Mouse (Mus musculus) stomach, embryonic 16.5 days (tissue): ENCODE measurements around the gene Fxyd6. TPM values are rescaled to one million over a fixed set of nuclear protein-coding genes. Genes with fewer than 3 reads are reported as not detected.
A peak's percentile ranks its signal among the peaks of the same experiment; 100 is the strongest.

Experiments used
- ATAC-seq: fragments of 200-750 bp; cut with Nextera tagmentation; 2 replicates; pipeline ENCODE4 v1.8.0; 2017; ENCODE audit warnings: moderate number of reproducible peaks, moderate TSS enrichment; ENCODE audit not compliant: insufficient read depth, low FRiP score
- H3K27ac ChIP-seq: fragments of 300-500 bp; sonication (generic); 2 replicates; pipeline ENCODE4 v1.5.1; 2014; ENCODE audit warnings: low read length
- H3K27me3 ChIP-seq: fragments of 300-500 bp; sonication (generic); 2 replicates; pipeline ENCODE4 v1.6.1; 2014; ENCODE audit warnings: low read length, control low read depth, mixed read lengths; ENCODE audit not compliant: control insufficient read depth, insufficient read depth
- H3K36me3 ChIP-seq: fragments of 300-500 bp; sonication (generic); 2 replicates; pipeline ENCODE4 v1.6.1; 2014; ENCODE audit warnings: low read length; ENCODE audit not compliant: control insufficient read depth, insufficient read depth
- H3K4me1 ChIP-seq: fragments of 300-500 bp; sonication (generic); 2 replicates; pipeline ENCODE4 v1.6.1; 2014; ENCODE audit warnings: low read length, control low read depth, mixed read lengths; ENCODE audit not compliant: control insufficient read depth, insufficient read depth
- H3K4me2 ChIP-seq: fragments of 300-500 bp; sonication (generic); 2 replicates; pipeline ENCODE4 v1.6.1; 2014; ENCODE audit warnings: low read depth, low read length, mixed read lengths
- H3K4me3 ChIP-seq: fragments of 300-500 bp; sonication (generic); replicated peaks from 2 replicates; pipeline ENCODE4 v1.5.1; 2014; ENCODE audit warnings: mild to moderate bottlenecking, low read length
- H3K9ac ChIP-seq: fragments of 300-500 bp; sonication (generic); 2 replicates; pipeline ENCODE4 v1.6.1; 2014; ENCODE audit warnings: low read length
- H3K9me3 ChIP-seq: fragments of 300-500 bp; sonication (generic); replicated peaks from 2 replicates; pipeline ENCODE4 v1.6.1; 2016; ENCODE audit warnings: low read length, control low read depth; ENCODE audit not compliant: control insufficient read depth
- WGBS: fragments of 180-500 bp; shearing (Covaris S2); extraction: QIAGEN DNeasy Blood & Tissue Kit; methylation state at CpG from one replicate; pipeline ENCODE4 v1.1.7; 2014; 5-methylcytosine and 5-hydroxymethylcytosine counted together
- polyA plus RNA-seq: library from polyadenylated mRNA; unstranded; fragments of >200 nt; fragmentation: Nextera tagmentation; extraction: Ambion mirVana; gene quantifications from 2 replicates; pipeline ENCODE4 v1.2.1, GENCODE M21; 2015

The Fxyd6 gene
- polyA plus RNA-seq, 1 experiment from 2014 or later = 66.3 TPM

DNA sequence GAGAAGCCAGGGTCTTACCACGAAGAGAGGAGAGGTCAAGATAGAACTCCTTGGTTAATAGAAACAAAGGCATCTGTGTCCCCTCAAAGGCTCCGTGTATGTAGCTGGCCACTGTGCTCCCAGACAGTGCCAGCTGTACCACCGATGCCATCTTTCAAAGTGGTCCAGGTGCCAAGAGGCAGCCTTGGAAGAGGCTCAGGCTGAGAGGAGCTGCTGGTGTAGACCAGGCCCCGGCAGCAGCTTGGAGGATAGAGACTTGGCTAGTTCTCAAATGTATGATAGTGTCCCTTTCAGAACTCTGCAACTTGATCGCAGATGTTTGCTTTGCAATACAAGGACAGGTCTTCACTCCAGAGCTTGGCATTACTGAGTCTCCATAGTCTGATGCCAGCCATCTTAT lies 12.4 kb downstream of the Fxyd6 start:
- Histone ChIP-seq H3K27me3 (no peaks in the 10 kb centered on the region), H3K27ac (no peak overlapping the region), H3K4me1 (no peaks in the 10 kb centered on the region), H3K9ac (no peak overlapping the region), H3K4me2 (no peak overlapping the region), H3K9me3 (no peaks in the 10 kb centered on the region), H3K36me3 (no peaks in the 10 kb centered on the region), H3K4me3 (no peak overlapping the region)
- no peak for ATAC-seq
- 63% methylated on average over 5 of the region's 5 CpGs for WGBS

DNA sequence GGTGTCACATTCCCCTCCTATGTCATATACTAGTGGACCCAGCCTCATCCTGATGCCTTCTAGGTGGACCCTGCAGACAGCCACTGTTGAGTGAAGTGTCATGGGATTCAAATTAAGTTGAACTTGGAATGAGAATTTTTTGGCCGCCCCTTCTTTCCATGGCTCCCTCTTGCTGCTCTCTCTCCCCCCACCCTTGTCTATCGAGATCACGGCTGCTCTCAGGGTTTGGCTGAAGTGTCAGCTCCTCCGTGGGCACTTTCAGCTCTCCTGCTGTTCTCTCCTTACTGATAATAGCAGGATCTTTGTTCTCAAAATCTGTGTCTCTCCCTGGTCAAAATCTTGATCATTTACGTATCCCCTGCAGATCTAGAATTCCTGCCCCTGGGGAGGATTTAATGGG lies 12.8 kb downstream of the Fxyd6 start:
- no peak for ATAC-seq
- 77% methylated on average over 5 of the region's 5 CpGs for WGBS

GRCm38 (mm10) chr9:45383883-45384282 lies 13.9 kb downstream of the Fxyd6 start:
- Histone ChIP-seq H3K27me3 (no peaks in the 10 kb centered on the region), H3K9me3 (no peaks in the 10 kb centered on the region), H3K4me2 (no peak overlapping the region), H3K36me3 (no peaks in the 10 kb centered on the region), H3K4me1 (no peaks in the 10 kb centered on the region), H3K4me3 (no peak overlapping the region), H3K27ac (no peak overlapping the region), H3K9ac (no peak overlapping the region)
- ATAC-seq = no peak
- WGBS = 94% methylated on average over 6 of the region's 6 CpGs

More for the DNA sequence above, 12.8 kb downstream of the Fxyd6 start:
- H3K9ac ChIP-seq = no peak overlapping the region
- H3K27me3 ChIP-seq = no peaks in the 10 kb centered on the region
- H3K27ac ChIP-seq = no peak overlapping the region
- no peaks in the 10 kb centered on the region for H3K36me3 ChIP-seq
- H3K9me3 ChIP-seq = no peaks in the 10 kb centered on the region
- no peak overlapping the region for H3K4me2 ChIP-seq
- no peaks in the 10 kb centered on the region for H3K4me1 ChIP-seq
- H3K4me3 ChIP-seq = no peak overlapping the region

DNA sequence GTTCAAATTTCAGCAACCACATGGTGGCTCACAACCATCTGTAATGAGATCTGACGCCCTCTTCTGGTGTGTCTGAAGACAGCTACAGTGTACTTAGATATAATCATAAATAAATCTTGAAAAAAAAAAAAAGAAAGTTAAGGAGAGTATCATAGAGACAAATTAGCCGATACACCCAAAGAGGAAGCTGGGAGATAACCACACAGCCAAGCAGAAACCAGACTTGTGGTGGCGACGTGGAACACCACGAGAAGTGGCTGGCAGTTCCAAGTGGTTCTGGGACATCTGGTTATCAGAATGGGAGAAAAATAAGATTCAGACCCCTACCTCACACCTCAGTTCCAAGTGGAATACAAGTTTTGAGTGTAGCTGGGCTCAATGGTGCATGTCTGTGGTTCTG lies 16.7 kb downstream of the Fxyd6 start:
- no peaks in the 10 kb centered on the region for H3K27me3 ChIP-seq
- H3K36me3 ChIP-seq = no peaks in the 10 kb centered on the region
- H3K4me1 ChIP-seq = no peaks in the 10 kb centered on the region
- WGBS = 84% methylated on average over 5 of the region's 5 CpGs
- H3K4me2 ChIP-seq = no peak overlapping the region
- H3K9ac ChIP-seq = no peak overlapping the region
- ATAC-seq = no peak
- H3K9me3 ChIP-seq = no peaks in the 10 kb centered on the region
- H3K4me3 ChIP-seq = no peak overlapping the region
- H3K27ac ChIP-seq = no peak overlapping the region

DNA sequence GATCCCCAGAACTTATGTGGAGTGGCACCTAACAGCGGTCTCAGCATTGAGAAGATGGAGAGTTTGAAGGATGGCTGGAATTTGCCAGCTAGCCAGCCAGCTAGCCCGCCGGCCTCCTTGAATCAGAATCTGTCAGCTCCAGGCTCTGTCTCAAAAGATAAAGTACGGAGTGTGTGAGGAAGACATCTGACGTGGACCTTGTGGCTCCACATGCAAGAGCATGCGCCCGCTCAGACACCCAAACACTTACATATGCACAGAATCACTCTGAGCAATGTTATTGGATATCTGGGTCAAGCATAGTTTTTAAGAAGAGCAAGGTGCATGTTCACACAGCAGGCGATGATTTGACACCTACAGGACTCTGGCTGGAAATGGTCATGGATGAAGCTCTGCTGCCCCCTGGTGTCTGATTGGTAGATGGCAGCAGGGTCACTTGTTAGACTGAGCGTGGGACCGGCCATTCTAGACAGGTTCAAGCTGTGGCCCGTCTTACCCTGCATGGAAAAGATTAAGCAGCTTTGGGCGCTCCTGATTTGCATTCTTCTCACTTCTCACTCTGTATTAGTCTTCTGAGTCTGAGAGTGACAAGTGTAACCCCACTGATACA lies 18.5 kb downstream of the Fxyd6 start:
- Histone ChIP-seq H3K9ac (no peak overlapping the region), H3K27me3 (no peaks in the 10 kb centered on the region), H3K36me3 (no peaks in the 10 kb centered on the region), H3K4me1 (no peaks in the 10 kb centered on the region), H3K4me2 (no peak overlapping the region), H3K27ac (no peak overlapping the region), H3K4me3 (no peak overlapping the region), H3K9me3 (no peaks in the 10 kb centered on the region)
- ATAC-seq = peak; percentile 64; the same call in 1 of the 2 replicates
- WGBS = 38% methylated on average over 12 of the region's 12 CpGs

DNA sequence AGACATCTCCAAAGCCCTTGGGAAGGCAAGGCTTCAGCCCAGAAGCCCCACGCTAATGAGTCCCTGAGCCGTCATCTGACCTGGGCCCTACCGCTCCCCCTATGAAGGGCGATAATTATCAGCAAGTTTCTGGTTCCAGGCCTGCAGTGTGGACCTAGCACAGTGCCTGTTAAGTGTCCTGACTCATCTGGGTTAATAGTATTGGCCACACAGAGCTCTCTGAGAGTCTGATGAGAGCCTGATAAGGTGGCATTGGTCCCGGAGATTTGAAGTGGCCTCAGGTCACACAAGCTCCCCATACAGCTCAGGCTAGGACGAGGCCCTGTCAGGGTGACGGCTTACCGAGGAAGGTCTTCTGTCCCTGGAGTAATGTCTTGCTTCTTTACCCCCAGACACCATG lies 19.6 kb downstream of the Fxyd6 start:
- Histone ChIP-seq H3K27ac (no peak overlapping the region), H3K36me3 (no peaks in the 10 kb centered on the region), H3K27me3 (no peaks in the 10 kb centered on the region), H3K9me3 (no peaks in the 10 kb centered on the region), H3K9ac (no peak overlapping the region), H3K4me3 (no peak overlapping the region), H3K4me2 (no peak overlapping the region), H3K4me1 (no peaks in the 10 kb centered on the region)
- no peak for ATAC-seq
- WGBS = 84% methylated on average over 8 of the region's 8 CpGs

DNA sequence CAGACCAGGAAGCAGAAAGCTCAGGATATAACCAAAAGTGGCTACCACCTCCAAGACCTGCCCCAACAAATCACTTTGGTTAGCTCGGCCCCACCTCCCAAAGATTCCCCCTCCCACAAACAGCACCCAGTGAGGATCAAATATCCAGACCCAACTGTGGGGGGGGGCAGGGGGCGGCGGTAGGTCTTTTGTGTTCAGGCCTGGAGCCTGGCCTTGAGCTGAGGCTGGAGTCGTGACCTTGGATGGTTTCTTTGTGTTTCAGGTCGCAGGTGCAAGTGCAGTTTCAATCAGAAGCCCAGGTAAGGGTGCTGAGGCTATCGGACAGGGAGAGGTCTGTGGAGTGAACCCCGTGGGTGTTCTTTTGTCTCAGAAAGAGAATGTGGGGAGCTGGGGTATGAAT lies 21.3 kb downstream of the Fxyd6 start:
- H3K9ac ChIP-seq = no peak overlapping the region
- H3K9me3 ChIP-seq = no peaks in the 10 kb centered on the region
- no peak overlapping the region for H3K27ac ChIP-seq
- H3K4me2 ChIP-seq = no peak overlapping the region
- H3K36me3 ChIP-seq = no peaks in the 10 kb centered on the region
- no peaks in the 10 kb centered on the region for H3K27me3 ChIP-seq
- 60% methylated on average over 7 of the region's 7 CpGs for WGBS
- H3K4me1 ChIP-seq = no peaks in the 10 kb centered on the region
- H3K4me3 ChIP-seq = no peak overlapping the region
- ATAC-seq = no peak

DNA sequence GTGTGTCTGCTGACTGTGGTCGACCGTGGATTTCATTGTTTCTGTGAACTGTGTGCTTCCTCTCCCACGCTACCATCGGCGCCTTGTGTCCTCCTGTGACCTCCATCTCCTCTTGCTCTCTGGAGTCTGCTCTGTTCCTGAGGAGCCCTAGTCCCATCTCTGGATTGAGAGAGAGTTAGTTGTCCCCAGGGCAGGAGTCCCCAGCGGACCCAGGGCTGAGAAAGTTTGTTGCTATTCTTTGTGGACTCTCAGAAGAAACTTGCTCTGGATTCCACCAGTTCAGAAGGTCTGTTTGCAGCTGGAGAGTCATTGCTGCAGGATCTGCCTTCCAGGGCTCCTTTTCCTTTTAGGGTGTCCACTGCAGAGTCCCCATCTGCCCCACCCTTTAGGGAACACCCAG lies 25.2 kb downstream of the Fxyd6 start:
- Histone ChIP-seq H3K27me3 (no peaks in the 10 kb centered on the region), H3K4me1 (no peaks in the 10 kb centered on the region), H3K9ac (0 out of 2 replicates have a peak overlapping the region, but pooled peaks have one; percentile 2), H3K4me3 (no peak overlapping the region), H3K27ac (no peak overlapping the region), H3K4me2 (no peak overlapping the region), H3K36me3 (no peaks in the 10 kb centered on the region), H3K9me3 (no peaks in the 10 kb centered on the region)
- ATAC-seq = no peak
- 85% methylated on average over 6 of the region's 6 CpGs for WGBS

- Histone ChIP-seq H3K4me3 (no peak overlapping the region), H3K4me2 (no peak overlapping the region), H3K36me3 (no peaks in the 10 kb centered on the region), H3K9me3 (no peaks in the 10 kb centered on the region), H3K27ac (no peak overlapping the region), H3K27me3 (no peaks in the 10 kb centered on the region), H3K4me1 (no peaks in the 10 kb centered on the region), H3K9ac (0 out of 2 replicates have a peak overlapping the region, but pooled peaks have one; percentile 2)
- WGBS = 46% methylated on average over 3 of the region's 3 CpGs
- no peak for ATAC-seq
Measured at GRCm38 (mm10) chr9:45395796-45396195, 25.8 kb downstream of the Fxyd6 start.
